Mouse (Mus musculus): ENCODE results near the gene Gm5089. TPM values are rescaled to one million over a fixed set of nuclear protein-coding genes. Genes with fewer than 3 reads are reported as not detected.
A peak's percentile ranks its signal among the peaks of the same experiment; 100 is the strongest.

Gm5089 gene
- polyA plus RNA-seq, 1 experiment, result not detected

DNA sequence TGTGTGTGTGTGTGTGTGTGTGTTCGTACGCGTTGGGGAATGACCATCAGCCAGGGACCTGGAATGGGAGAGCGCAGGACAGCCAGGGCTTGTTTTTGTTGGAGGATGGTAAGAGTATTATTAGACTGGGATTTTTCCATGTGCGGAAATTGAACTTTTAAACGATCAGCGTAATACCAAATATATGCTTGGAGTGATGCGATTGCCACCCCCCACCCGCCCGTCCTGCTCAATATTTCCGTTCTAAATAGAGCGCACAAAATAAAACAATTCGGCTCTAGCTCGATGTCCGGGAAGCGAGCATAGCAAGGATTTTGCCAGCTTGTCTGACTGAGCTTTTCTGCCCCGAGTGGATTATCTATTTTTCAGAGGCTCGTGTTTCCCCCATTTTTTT is 25.9 kb upstream of the Gm5089 start:
- no peak for DNase-seq
- H3K4me3 ChIP-seq (ENCODE audit: insufficient read depth, low read depth, low read length), result no peak overlapping the region
- 7% methylated on average over 18 of the region's 18 CpGs for WGBS
- TF ChIP-seq POLR2A (IDR thresholded peaks at IDR 0.05; ENCODE audit: low read depth, low read length) (no peak), CTCF (conservative IDR thresholded peaks at IDR 0.05; ENCODE audit: insufficient read depth, insufficient read length, low read depth, low read length) (no peak)
- no peaks in the 10 kb centered on the region for H3K36me3 ChIP-seq (ENCODE audit: control insufficient read depth, insufficient read depth, low read length)
- no peaks in the 10 kb centered on the region for H3K4me1 ChIP-seq (ENCODE audit: control insufficient read depth, insufficient read depth, low read length)
- H3K27me3 ChIP-seq (replicated peaks; ENCODE audit: control insufficient read depth, insufficient read depth, low read length), result peaks cover 23% of the 10 kb centered on the region
- no peak overlapping the region for H3K27ac ChIP-seq (ENCODE audit: insufficient read depth, low read depth, low read length)

DNA sequence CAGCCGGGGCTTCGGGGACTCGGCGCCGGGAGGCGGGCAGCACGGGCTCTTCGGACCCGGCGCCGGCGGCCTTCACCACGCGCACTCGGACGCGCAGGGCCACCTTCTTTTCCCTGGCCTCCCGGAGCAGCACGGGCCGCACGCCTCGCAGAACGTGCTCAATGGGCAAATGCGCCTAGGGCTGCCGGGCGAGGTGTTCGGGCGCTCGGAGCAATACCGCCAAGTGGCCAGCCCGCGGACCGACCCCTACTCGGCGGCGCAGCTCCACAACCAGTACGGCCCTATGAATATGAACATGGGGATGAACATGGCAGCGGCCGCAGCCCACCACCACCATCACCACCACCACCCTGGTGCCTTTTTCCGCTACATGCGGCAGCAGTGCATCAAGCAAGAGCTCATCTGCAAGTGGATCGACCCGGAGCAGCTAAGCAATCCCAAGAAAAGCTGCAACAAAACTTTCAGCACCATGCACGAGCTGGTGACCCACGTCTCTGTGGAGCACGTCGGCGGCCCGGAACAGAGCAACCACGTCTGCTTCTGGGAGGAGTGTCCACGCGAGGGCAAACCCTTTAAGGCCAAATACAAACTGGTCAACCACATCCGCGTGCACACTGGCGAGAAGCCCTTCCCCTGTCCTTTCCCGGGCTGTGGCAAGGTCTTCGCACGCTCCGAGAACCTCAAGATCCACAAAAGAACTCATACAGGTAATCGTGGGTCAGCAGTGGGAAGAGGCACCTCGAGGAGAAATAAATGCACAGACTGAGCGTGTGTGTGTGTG is 25.3 kb upstream of the Gm5089 start:
- TF ChIP-seq POLR2A (IDR thresholded peaks at IDR 0.05; ENCODE audit: low read depth, low read length), result no peak
- TF ChIP-seq CTCF (conservative IDR thresholded peaks at IDR 0.05; ENCODE audit: insufficient read depth, insufficient read length, low read depth, low read length), result no peak
- DNase-seq, result peak; percentile 26
- H3K27me3 ChIP-seq (replicated peaks; ENCODE audit: control insufficient read depth, insufficient read depth, low read length), result peaks cover 24% of the 10 kb centered on the region
- H3K4me1 ChIP-seq (ENCODE audit: control insufficient read depth, insufficient read depth, low read length), result no peaks in the 10 kb centered on the region
- H3K4me3 ChIP-seq (ENCODE audit: insufficient read depth, low read depth, low read length), result no peak overlapping the region
- WGBS, result 3% methylated on average over 62 of the region's 62 CpGs
- H3K27ac ChIP-seq (ENCODE audit: insufficient read depth, low read depth, low read length), result no peak overlapping the region
- H3K36me3 ChIP-seq (ENCODE audit: control insufficient read depth, insufficient read depth, low read length), result no peaks in the 10 kb centered on the region

DNA sequence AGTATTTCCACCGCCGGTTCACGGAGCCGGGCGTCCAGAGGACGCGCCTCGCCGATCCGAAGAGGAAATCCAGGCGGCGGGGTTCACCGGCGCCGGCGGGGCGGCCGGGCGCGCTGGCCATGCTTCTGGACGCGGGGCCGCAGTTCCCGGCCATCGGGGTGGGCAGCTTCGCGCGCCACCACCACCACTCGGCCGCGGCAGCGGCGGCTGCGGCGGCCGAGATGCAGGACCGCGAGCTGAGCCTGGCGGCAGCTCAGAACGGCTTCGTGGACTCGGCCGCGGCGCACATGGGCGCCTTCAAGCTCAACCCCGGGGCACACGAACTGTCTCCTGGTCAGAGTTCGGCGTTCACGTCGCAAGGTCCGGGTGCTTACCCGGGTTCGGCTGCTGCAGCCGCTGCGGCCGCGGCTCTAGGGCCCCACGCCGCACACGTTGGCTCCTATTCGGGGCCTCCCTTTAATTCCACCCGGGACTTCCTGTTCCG is 24.7 kb upstream of the Gm5089 start:
- Histone ChIP-seq H3K36me3 (ENCODE audit: control insufficient read depth, insufficient read depth, low read length) (no peaks in the 10 kb centered on the region), H3K4me3 (ENCODE audit: insufficient read depth, low read depth, low read length) (peak overlapping the region; percentile 26; the same call in 1 of the 2 replicates), H3K27me3 (replicated peaks; ENCODE audit: control insufficient read depth, insufficient read depth, low read length) (peaks cover 23% of the 10 kb centered on the region), H3K27ac (ENCODE audit: insufficient read depth, low read depth, low read length) (no peak overlapping the region), H3K4me1 (ENCODE audit: control insufficient read depth, insufficient read depth, low read length) (no peaks in the 10 kb centered on the region)
- TF ChIP-seq CTCF (conservative IDR thresholded peaks at IDR 0.05; ENCODE audit: insufficient read depth, insufficient read length, low read depth, low read length) (no peak), POLR2A (IDR thresholded peaks at IDR 0.05; ENCODE audit: low read depth, low read length) (no peak)
- WGBS, result under 1% methylated on average over 63 of the region's 65 CpGs
- DNase-seq, result peak; percentile 27

DNA sequence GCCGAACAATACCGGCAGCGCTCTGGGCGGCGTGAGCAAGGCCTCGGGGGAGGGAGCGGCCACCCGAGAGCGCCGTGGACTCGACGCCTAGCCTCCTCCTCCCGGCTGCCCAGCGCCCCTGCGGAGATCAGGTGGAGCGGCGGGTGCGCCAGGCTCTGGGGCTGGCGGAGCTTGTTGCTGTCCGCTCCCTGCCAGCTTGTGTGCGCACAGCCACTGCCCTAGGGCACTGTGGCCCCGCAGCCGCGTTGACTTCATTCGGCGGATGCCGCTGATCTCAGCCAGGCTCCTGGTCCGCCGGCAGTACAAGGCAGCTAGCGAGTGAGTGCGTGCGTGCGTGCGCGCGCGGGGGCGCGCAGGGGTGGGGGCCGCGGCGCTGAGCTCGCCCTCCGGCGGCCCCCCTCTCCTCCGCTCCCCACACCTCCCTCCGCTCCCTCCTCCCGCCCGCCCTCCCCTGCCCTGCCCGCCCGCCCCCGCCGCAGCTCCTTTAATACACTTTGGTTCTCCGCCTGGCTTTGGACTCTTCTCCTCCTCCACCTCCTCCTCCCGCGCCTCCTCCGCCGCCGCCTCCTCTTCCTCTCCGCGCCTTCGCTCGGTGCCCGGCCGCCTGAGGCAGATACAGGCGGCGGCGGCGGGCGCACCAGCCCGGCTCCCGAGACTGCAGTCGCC is 24.1 kb upstream of the Gm5089 start, which contains the start of gene Zic2:
Gene Zic2 (plus strand): TSS at position 545 of the 666 bp plus-strand sequence.
- no peak for TF ChIP-seq POLR2A (IDR thresholded peaks at IDR 0.05; ENCODE audit: low read depth, low read length)
- TF ChIP-seq CTCF (conservative IDR thresholded peaks at IDR 0.05; ENCODE audit: insufficient read depth, insufficient read length, low read depth, low read length), result no peak
- H3K27me3 ChIP-seq (replicated peaks; ENCODE audit: control insufficient read depth, insufficient read depth, low read length), result peaks cover 23% of the 10 kb centered on the region
- under 1% methylated on average over 50 of the region's 73 CpGs for WGBS
- H3K36me3 ChIP-seq (ENCODE audit: control insufficient read depth, insufficient read depth, low read length), result no peaks in the 10 kb centered on the region
- no peaks in the 10 kb centered on the region for H3K4me1 ChIP-seq (ENCODE audit: control insufficient read depth, insufficient read depth, low read length)
- H3K27ac ChIP-seq (ENCODE audit: insufficient read depth, low read depth, low read length), result no peak within 1 kb of the TSS
- H3K4me3 ChIP-seq (ENCODE audit: insufficient read depth, low read depth, low read length), result peak within 1 kb of the TSS; percentile 26; the same call in 1 of the 2 replicates
- peak; percentile 22 for DNase-seq

DNA sequence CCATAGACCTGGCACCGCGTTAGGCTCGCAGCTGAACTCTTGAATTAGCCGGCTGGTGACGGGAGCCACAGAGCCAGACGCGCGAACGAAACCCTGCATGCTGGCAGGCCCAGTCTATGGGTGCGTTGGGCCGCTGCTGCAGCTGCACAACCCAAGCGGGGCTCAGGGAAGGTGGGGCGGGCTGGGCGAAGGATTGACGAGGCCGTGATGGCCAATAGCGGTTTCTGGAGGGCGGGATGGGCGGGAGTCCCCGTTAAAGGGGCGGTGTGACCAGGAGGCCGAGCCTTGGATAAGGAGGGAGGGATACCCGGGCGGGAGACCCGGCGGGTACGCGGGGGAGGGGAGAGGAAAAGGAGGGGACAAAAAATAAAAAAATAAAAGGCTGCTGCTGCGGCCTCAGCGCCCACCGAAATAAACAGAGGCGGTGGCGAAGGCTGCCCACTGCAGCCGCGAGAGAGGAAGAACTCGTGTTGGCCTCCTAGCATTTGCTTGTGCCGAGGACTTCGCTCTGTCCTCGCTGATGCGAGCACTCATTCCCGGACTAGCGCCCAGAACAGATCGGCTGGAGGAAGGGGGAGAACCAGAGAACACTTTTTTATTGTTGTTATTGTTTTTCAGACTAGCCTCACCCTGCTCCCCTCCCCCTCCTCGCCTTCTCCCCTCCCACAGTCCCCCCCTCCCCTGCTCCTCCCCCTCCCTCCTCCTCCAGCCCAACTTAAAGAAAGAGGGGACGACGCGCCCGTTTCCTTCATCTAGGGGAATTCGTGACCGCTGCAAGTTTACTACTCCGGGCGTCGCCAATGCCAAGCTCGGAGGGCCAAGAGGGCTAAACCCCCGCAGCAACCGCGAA is 23.4 kb upstream of the Gm5089 start:
- Histone ChIP-seq H3K27me3 (replicated peaks; ENCODE audit: control insufficient read depth, insufficient read depth, low read length) (peaks cover 23% of the 10 kb centered on the region), H3K4me3 (ENCODE audit: insufficient read depth, low read depth, low read length) (no peak overlapping the region), H3K36me3 (ENCODE audit: control insufficient read depth, insufficient read depth, low read length) (no peaks in the 10 kb centered on the region), H3K4me1 (ENCODE audit: control insufficient read depth, insufficient read depth, low read length) (no peaks in the 10 kb centered on the region), H3K27ac (ENCODE audit: insufficient read depth, low read depth, low read length) (no peak overlapping the region)
- 2% methylated on average over 57 of the region's 57 CpGs for WGBS
- no peak for TF ChIP-seq POLR2A (IDR thresholded peaks at IDR 0.05; ENCODE audit: low read depth, low read length)
- no peak for TF ChIP-seq CTCF (conservative IDR thresholded peaks at IDR 0.05; ENCODE audit: insufficient read depth, insufficient read length, low read depth, low read length)
- DNase-seq, result no peak

DNA sequence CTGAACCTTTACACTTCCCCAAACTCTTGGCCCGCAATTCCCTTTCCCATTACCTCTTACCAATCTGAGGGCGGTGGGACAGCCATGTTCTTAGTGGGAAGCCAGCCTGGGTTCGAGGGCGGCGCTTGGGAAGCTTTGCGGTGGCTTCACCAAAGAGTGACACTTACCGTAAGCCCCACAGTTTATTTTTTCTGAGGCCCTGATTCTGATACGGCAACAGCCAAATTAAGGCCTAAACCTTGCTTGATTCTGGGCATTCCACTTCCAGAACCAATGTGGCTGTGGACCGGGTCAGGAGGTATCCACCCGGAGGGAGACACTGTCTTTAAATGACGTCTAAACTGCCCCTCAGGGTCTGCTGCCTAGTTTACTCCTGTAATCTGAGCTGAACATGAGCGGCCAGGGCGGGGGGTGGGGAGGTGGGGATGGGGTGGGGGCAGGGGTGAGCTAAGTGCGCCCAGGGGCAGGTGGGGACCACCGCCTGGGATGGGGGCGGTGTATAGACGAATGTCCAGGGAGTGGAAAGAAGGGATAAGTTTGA is 22.4 kb upstream of the Gm5089 start:
- peaks cover 17% of the 10 kb centered on the region for H3K27me3 ChIP-seq (replicated peaks; ENCODE audit: control insufficient read depth, insufficient read depth, low read length)

More for the DNA sequence above, 22.4 kb upstream of the Gm5089 start:
- H3K27ac ChIP-seq (ENCODE audit: insufficient read depth, low read depth, low read length), result no peak overlapping the region
- DNase-seq, result no peak
- no peaks in the 10 kb centered on the region for H3K4me1 ChIP-seq (ENCODE audit: control insufficient read depth, insufficient read depth, low read length)
- TF ChIP-seq POLR2A (IDR thresholded peaks at IDR 0.05; ENCODE audit: low read depth, low read length), result no peak
- no peak for TF ChIP-seq CTCF (conservative IDR thresholded peaks at IDR 0.05; ENCODE audit: insufficient read depth, insufficient read length, low read depth, low read length)
- WGBS, result 6% methylated on average over 17 of the region's 17 CpGs
- no peak overlapping the region for H3K4me3 ChIP-seq (ENCODE audit: insufficient read depth, low read depth, low read length)
- no peaks in the 10 kb centered on the region for H3K36me3 ChIP-seq (ENCODE audit: control insufficient read depth, insufficient read depth, low read length)

Data from kidney, adult 2 months (tissue).